Mouse (Mus musculus) bone marrow macrophage, adult 2 months (primary cell): ENCODE measurements around the gene Nr1d1.

Experiments
- CTCF ChIP-seq: IDR thresholded peaks from 2 replicates; pipeline ENCODE4 v1.5.1; 2012; ENCODE audit warnings: low read depth, mild to moderate bottlenecking, low read length, moderate library complexity
- POLR2A ChIP-seq: IDR thresholded peaks from 2 replicates; pipeline ENCODE4 v1.6.1; 2012; ENCODE audit warnings: mild to moderate bottlenecking, low read depth, low read length, borderline replicate concordance

DNA sequence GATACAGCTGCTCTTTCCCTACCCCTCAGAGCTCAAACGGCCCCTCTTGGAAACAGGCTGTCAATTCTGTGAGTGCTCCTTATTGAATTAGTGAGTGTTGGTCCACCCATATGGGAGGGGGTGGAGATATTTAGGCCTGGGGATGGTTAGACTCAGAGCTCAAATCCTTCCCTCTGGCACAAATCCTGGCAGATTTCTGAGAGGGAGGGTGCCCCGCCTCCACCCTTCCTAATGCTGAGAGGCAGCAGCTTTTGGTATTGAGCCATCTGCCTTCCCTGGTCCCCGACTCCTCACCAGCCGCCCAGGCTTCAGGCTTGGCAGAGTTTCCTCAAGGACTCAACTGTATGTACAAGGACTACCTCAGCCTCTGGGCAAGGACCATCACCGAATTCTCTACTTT lies 44.0 kb downstream of the Nr1d1 start:
- TF ChIP-seq CTCF (no peak), POLR2A (no peak)
